Mouse (Mus musculus) heart, adult 2 months (tissue): Measurements from ENCODE around the gene Rbm39. TPM values are rescaled to one million over a fixed set of nuclear protein-coding genes. Genes with fewer than 3 reads are reported as not detected.

Experiments used
- DNase-seq, 2 experiments: peaks; one replicate each; pipeline ENCODE4 v3.0.0; 2021
- H3K27ac ChIP-seq: fragments of 200-600 bp; 2 replicates; pipeline ENCODE4 v1.8.1; 2022
- H3K27me3 ChIP-seq: fragments of 200-500 bp; 2 replicates; pipeline ENCODE4 v1.6.1; 2012; ENCODE audit warnings: mild to moderate bottlenecking, low read length, inconsistent platforms, mixed read lengths; ENCODE audit not compliant: control insufficient read depth, insufficient read depth
- H3K36me3 ChIP-seq: fragments of 200-500 bp; 2 replicates; pipeline ENCODE4 v1.6.1; 2012; ENCODE audit warnings: low read length, inconsistent platforms; ENCODE audit not compliant: control insufficient read depth, insufficient read depth
- H3K4me1 ChIP-seq: fragments of 200-500 bp; 2 replicates; pipeline ENCODE4 v1.6.1; 2011; ENCODE audit warnings: low read length; ENCODE audit not compliant: control insufficient read depth, insufficient read depth
- H3K4me3 ChIP-seq: fragments of 200-600 bp; 2 replicates; pipeline ENCODE4 v1.8.1; 2022
- H3K79me2 ChIP-seq: fragments of 200-500 bp; replicated peaks from 2 replicates; pipeline ENCODE4 v1.6.1; 2012; ENCODE audit warnings: mild to moderate bottlenecking, inconsistent platforms, low read length, moderate library complexity, mixed read lengths; ENCODE audit not compliant: control insufficient read depth, insufficient read depth
- H3K9ac ChIP-seq: fragments of 200-500 bp; 2 replicates; pipeline ENCODE4 v1.6.1; 2012; ENCODE audit warnings: low read depth, mild to moderate bottlenecking, control low read depth, inconsistent platforms, low read length, mixed read lengths
- CTCF ChIP-seq: fragments of 200-600 bp; IDR thresholded peaks from 2 replicates; pipeline ENCODE4 v1.8.1; 2022; ENCODE audit warnings: antibody characterized with exemption, mild to moderate bottlenecking, moderate library complexity
- EP300 ChIP-seq: fragments of 200-500 bp; IDR thresholded peaks from 2 replicates; pipeline ENCODE4 v1.6.1; 2011; ENCODE audit warnings: low read depth, low read length, control low read depth; ENCODE audit not compliant: insufficient read depth
- POLR2A ChIP-seq: fragments of 200-500 bp; IDR thresholded peaks from 2 replicates; pipeline ENCODE4 v1.6.1; 2011; ENCODE audit warnings: mild to moderate bottlenecking, low read depth, low read length, control low read depth; ENCODE audit not compliant: insufficient read depth
- WGBS: fragments of 180-500 bp; shearing (Covaris S2); methylation state at CpG from one replicate; pipeline ENCODE4 v1.1.7; 2018; 5-methylcytosine and 5-hydroxymethylcytosine counted together
- intact Hi-C: fragments of 180-260 bp; cut with DNase I; formaldehyde crosslinking; loops from one replicate; pipeline ENCODE4 v1.15.1; 2025
- long read RNA-seq: library from polyadenylated mRNA; stranded (forward); transcript quantifications from one replicate; pipeline ENCODE4 v2.0.0, GENCODE M21; 2021
- polyA plus RNA-seq: library from polyadenylated mRNA; depleted of rRNA; stranded (reverse); fragments of >200 nt; gene quantifications from 2 replicates; pipeline ENCODE4 v1.2.3, GENCODE M21; 2012; rRNA removed
- total RNA-seq, 2 experiments: library from RNA; stranded (reverse); gene quantifications; 2 replicates each; pipeline ENCODE4 v1.2.3; 2021

The Rbm39 gene
- total RNA-seq (100 to 1,000 TPM; 124 to 143 TPM), polyA plus RNA-seq (25.8 and 45.2 TPM in 2 replicates)
- long read RNA-seq, transcript Rbm39-203 (17 exons, 2,810 nt) = major isoform, 71 of 184 reads
- long read RNA-seq, transcript Rbm39-201 (17 exons, 2,711 nt) = minor isoform, 70 of 184 reads
- long read RNA-seq, partial matches to known transcripts = 9 of 184 reads
- long read RNA-seq, other reads (novel, unspliced or antisense) = 30 of 184 reads

DNA sequence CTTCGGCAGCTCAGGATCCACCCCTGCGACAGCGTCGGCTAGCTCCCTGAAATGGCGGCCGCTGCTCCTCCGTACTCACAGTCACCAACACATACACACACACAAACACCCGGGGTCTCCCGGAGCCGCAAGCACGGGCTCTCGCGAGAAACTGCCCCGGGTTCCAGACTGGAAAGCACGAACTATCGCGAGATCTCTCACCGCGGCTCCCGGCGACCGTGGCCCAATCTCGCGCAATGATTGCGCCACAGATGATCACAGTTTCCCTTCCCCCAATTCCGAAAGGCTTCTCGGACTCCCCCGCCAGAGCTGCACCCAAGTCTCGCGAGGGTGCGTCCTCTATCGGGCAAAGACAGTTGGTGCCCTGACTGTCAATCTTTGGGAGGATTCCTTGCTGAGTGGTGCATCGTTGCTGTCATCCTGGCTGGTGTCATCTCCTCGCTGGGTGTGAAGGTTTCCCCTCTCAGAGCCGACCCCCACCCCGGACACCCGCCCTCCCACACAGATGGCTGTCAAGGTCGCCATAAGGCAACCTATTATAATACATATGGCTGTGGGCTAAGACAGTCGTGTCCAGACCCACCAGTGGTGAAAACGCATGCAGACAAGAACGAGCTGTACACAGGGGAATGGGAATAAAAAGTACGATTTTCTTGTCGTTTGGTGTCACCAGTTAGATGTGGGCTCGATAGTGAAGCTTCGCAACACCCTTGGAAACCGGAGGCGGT, at the start of gene Rbm39:
TSS of gene Rbm39 (minus strand) at position 145 of the 728 bp plus-strand sequence.
- Histone ChIP-seq H3K4me1 (peaks cover 7% of the 10 kb centered on the region), H3K27me3 (no peaks in the 10 kb centered on the region), H3K4me3 (peak within 1 kb of the TSS; percentile 82), H3K79me2 (peaks cover 6% of the 10 kb centered on the region), H3K36me3 (peaks cover 32% of the 10 kb centered on the region), H3K9ac (peak within 1 kb of the TSS; percentile 100), H3K27ac (peak within 1 kb of the TSS; percentile 100)
- TF ChIP-seq CTCF (peak; percentile 76), EP300 (peak; percentile 82; the same call in 1 of the 2 replicates), POLR2A (peak; percentile 90)
- 1% methylated on average over 47 of the region's 47 CpGs for WGBS
- DNase-seq = peak; percentile 100
- intact Hi-C loops = loop anchor here (1.0 to 5.0 kb wide), 3 partner anchors 14 to 99 kb away; no protein-coding TSS in a partner anchor

DNA sequence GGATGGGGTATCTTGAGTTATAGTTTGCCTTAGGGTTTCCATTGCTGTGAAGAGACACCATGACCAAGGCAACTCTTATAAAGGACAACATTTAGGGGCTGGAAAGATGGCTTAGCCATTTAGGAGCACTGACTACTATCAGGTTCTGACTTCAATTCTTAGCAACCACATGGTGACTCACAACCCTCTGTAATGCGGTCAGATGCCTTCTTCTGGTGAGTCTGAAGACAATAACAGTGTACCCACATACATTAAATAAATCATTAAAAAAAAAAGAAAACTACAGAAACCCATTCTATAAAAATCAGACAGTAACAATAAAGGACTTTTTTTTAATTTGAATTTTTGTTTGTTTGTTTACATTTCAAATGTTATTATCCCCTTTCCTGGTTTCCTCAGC, 49.1 kb upstream of the Rbm39 start:
- peaks cover 2% of the 10 kb centered on the region; the same call in 1 of the 2 replicates for H3K36me3 ChIP-seq
- H3K79me2 ChIP-seq = peaks cover 2% of the 10 kb centered on the region; the same call in 1 of the 2 replicates
- 89% methylated on average over 1 of the region's 1 CpGs for WGBS
- H3K27ac ChIP-seq = no peak overlapping the region
- no peaks in the 10 kb centered on the region for H3K27me3 ChIP-seq
- H3K4me1 ChIP-seq = peaks cover 2% of the 10 kb centered on the region
- no peak for DNase-seq
- intact Hi-C loops = no loop called here
- TF ChIP-seq CTCF (no peak), EP300 (no peak), POLR2A (no peak)
- H3K4me3 ChIP-seq = no peak overlapping the region
- H3K9ac ChIP-seq = no peak overlapping the region

DNA sequence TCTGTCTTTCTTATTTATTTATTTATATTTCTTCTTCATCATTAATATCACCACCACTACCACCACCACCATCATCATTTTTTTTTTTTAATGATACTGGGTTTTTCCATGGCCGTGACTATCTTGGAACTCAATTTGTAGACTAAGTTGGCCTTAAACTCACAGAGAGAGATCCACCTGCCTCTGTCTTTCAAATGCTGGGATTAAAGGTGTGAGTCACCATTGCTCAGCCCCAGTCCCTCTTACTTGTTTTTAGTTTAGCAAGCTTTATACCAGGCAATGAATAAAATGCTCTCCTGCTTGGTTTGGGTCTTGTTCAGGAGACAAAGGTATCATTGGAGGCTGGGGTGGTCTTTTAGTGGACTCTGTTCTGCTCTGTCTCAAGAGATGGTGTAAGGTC, 47.7 kb upstream of the Rbm39 start:
- no peak overlapping the region for H3K27ac ChIP-seq
- H3K4me1 ChIP-seq = no peaks in the 10 kb centered on the region
- no peaks in the 10 kb centered on the region for H3K27me3 ChIP-seq
- no peak overlapping the region for H3K4me3 ChIP-seq
- TF ChIP-seq EP300 = no peak
- TF ChIP-seq CTCF = no peak
- no peak for TF ChIP-seq POLR2A
- no peak overlapping the region for H3K9ac ChIP-seq
- DNase-seq = no peak
- no peaks in the 10 kb centered on the region; the same call in 1 of the 2 replicates for H3K36me3 ChIP-seq
- intact Hi-C loops = no loop called here
- WGBS = 98% methylated on average over 1 of the region's 1 CpGs
- peaks cover 2% of the 10 kb centered on the region; the same call in 1 of the 2 replicates for H3K79me2 ChIP-seq

GRCm38 (mm10) chr2:156224043-156224442, 44.0 kb upstream of the Rbm39 start:
- WGBS = 69% methylated on average over 5 of the region's 5 CpGs

DNA sequence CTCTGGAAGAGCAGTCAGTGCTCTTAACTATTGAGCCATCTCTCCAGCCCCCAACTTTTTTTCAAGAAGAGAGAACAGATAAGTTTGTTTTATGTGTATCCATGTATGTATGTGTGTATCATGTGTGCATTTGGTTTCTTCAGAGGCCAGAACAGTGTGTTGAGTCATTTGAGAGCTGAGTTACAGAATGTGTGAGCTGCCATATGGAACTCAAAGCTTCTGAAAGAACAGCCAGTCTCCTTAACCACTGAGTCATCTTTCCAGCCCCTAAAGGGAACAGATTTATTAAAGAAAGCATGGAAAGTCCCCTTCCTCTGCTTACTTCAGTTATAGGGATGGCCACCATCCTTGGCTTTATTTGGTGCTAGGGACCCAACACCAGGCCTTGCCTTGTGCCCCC, 42.1 kb upstream of the Rbm39 start:
- TF ChIP-seq POLR2A (no peak), EP300 (no peak), CTCF (no peak)
- Histone ChIP-seq H3K27ac (no peak overlapping the region), H3K27me3 (no peaks in the 10 kb centered on the region), H3K4me1 (no peaks in the 10 kb centered on the region), H3K9ac (no peak overlapping the region), H3K4me3 (no peak overlapping the region), H3K79me2 (no peaks in the 10 kb centered on the region), H3K36me3 (no peaks in the 10 kb centered on the region; the same call in 1 of the 2 replicates)
- no peak for DNase-seq
- intact Hi-C loops = no loop called here

More at GRCm38 (mm10) chr2:156224043-156224442, 44.0 kb upstream of the Rbm39 start:
- Histone ChIP-seq H3K4me3 (no peak overlapping the region), H3K36me3 (no peaks in the 10 kb centered on the region; the same call in 1 of the 2 replicates), H3K27me3 (no peaks in the 10 kb centered on the region), H3K4me1 (no peaks in the 10 kb centered on the region), H3K9ac (no peak overlapping the region), H3K27ac (no peak overlapping the region), H3K79me2 (no peaks in the 10 kb centered on the region)
- TF ChIP-seq POLR2A (no peak), CTCF (no peak), EP300 (no peak)
- intact Hi-C loops = no loop called here
- no peak for DNase-seq

- intact Hi-C loops = no loop called here
- 88% methylated on average over 1 of the region's 1 CpGs for WGBS
- Histone ChIP-seq H3K27ac (no peak overlapping the region), H3K9ac (no peak overlapping the region), H3K79me2 (no peaks in the 10 kb centered on the region), H3K27me3 (no peaks in the 10 kb centered on the region), H3K36me3 (no peaks in the 10 kb centered on the region), H3K4me1 (no peaks in the 10 kb centered on the region), H3K4me3 (no peak overlapping the region)
- TF ChIP-seq CTCF = no peak
- no peak for TF ChIP-seq POLR2A
- TF ChIP-seq EP300 = no peak
- DNase-seq = no peak
These were observed 37.7 kb upstream of the Rbm39 start for GRCm38 (mm10) chr2:156217786-156218185.
